Mouse (Mus musculus) spleen, adult 2 months (tissue): ENCODE data around the gene Papss2.

ENCODE experiments used
- CTCF ChIP-seq: fragments of 200-500 bp; IDR thresholded peaks from 2 replicates; pipeline ENCODE4 v1.5.1; 2011; ENCODE audit warnings: mild to moderate bottlenecking, inconsistent platforms; ENCODE audit not compliant: insufficient read depth, insufficient read length, insufficient replicate concordance; ENCODE audit errors: extremely low read depth
- POLR2A ChIP-seq: fragments of 200-500 bp; IDR thresholded peaks from 2 replicates; pipeline ENCODE4 v1.6.1; 2011; ENCODE audit warnings: low read depth, low read length, inconsistent platforms

- TF ChIP-seq POLR2A (no peak), CTCF (no peak)
These were observed 17.8 kb upstream of the Papss2 start for GRCm38 (mm10) chr19:32577749-32578148.
